19 mouse cellular contexts compared by ENCODE assay signal in the genomic region with DNA sequence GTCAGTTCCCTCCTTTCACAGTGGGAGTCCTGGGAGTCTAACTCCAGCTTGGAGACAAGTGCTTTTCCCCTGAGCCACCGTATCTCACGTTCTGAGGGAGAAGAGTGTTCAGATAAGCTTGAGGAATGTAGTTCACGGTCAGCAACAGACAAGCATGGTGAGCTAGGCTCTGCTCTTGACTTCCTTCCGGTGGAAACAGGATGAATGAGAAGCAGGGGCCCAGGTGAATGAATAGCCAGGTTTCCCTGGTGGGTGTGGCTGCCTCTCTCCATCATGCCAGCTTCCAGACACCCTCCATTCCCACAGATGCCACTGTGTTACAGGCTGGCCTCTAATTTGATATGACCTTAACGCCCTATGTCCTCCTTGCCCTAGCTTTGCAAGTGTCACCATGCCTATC. TPM values are rescaled to one million over a fixed set of nuclear protein-coding genes. Genes with fewer than 3 reads are reported as not detected.
A peak's percentile ranks its signal among the peaks of the same experiment; 100 is the strongest.
DNase-seq lines count a peak whose midpoint lies in the region; ATAC-seq and TF ChIP-seq lines count a peak whose summit lies in the region.
"Had no signal": no experiment of that assay in that cellular context is flagged by ENCODE, and none has a peak within 500 bp of the region (broad histone marks: within the 10 kb centered on the region; RNA-seq: fewer than 3 reads in every experiment).

No protein-coding gene starts in this region.

- H3K9me3 ChIP-seq in heart, embryonic 12.5 days (replicated peaks): no peaks in the 10 kb centered on the region
- H3K9me3 ChIP-seq in liver, embryonic 12.5 days (replicated peaks): no peaks in the 10 kb centered on the region
- H3K9me3 ChIP-seq in liver, postnatal 0 days (ENCODE audit: low read length): no peaks in the 10 kb centered on the region
- H3K9me3 ChIP-seq in limb, embryonic 13.5 days: no peaks in the 10 kb centered on the region
- no peaks in the 10 kb centered on the region for H3K9me3 ChIP-seq in hindbrain, embryonic 12.5 days (replicated peaks)
- H3K9me3 ChIP-seq: forebrain, embryonic 13.5 days; midbrain, embryonic 10.5 days had no signal

- no peaks in the 10 kb centered on the region for H3K36me3 ChIP-seq in heart, embryonic 12.5 days
- H3K36me3 ChIP-seq in liver, embryonic 12.5 days: no peaks in the 10 kb centered on the region
- no peaks in the 10 kb centered on the region for H3K36me3 ChIP-seq in liver, postnatal 0 days (replicated peaks; ENCODE audit: insufficient read depth, low read length)
- H3K36me3 ChIP-seq in limb, embryonic 13.5 days: no peaks in the 10 kb centered on the region
- H3K36me3 ChIP-seq in hindbrain, embryonic 12.5 days: no peaks in the 10 kb centered on the region
- H3K36me3 ChIP-seq: midbrain, embryonic 10.5 days had no signal

- H3K27ac ChIP-seq in heart, embryonic 12.5 days (ENCODE audit: poor library complexity, severe bottlenecking): no peak overlapping the region
- no peak overlapping the region for H3K27ac ChIP-seq in liver, embryonic 12.5 days
- no peak overlapping the region for H3K27ac ChIP-seq in liver, postnatal 0 days (ENCODE audit: low read depth)
- H3K27ac ChIP-seq in limb, embryonic 13.5 days: no peak overlapping the region
- H3K27ac ChIP-seq in hindbrain, embryonic 12.5 days: no peak overlapping the region
- H3K27ac ChIP-seq: forebrain, embryonic 13.5 days; midbrain, embryonic 10.5 days had no signal

- TF ChIP-seq EP300 in liver, postnatal 0 days (IDR thresholded peaks at IDR 0.05; ENCODE audit: low read depth): no peak

- H3K4me1 ChIP-seq in heart, embryonic 12.5 days (replicated peaks): peaks cover 14% of the 10 kb centered on the region
- H3K4me1 ChIP-seq in liver, embryonic 12.5 days: peaks cover 51% of the 10 kb centered on the region
- peaks cover 10% of the 10 kb centered on the region for H3K4me1 ChIP-seq in liver, postnatal 0 days (ENCODE audit: insufficient read depth)
- peaks cover 12% of the 10 kb centered on the region; the same call in 1 of the 2 replicates for H3K4me1 ChIP-seq in limb, embryonic 13.5 days
- peaks cover 4% of the 10 kb centered on the region for H3K4me1 ChIP-seq in hindbrain, embryonic 12.5 days

- WGBS in heart, embryonic 12.5 days: 15% methylated on average over 5 of the region's 5 CpGs
- 13% methylated on average over 5 of the region's 5 CpGs for WGBS in liver, embryonic 12.5 days (ENCODE audit: insufficient replicate concordance)
- WGBS in liver, postnatal 0 days (ENCODE audit: insufficient replicate concordance): 31% methylated on average over 5 of the region's 5 CpGs
- 50% methylated on average over 5 of the region's 5 CpGs for WGBS in limb, embryonic 13.5 days
- 51% methylated on average over 5 of the region's 5 CpGs for WGBS in hindbrain, embryonic 12.5 days

- no peak overlapping the region for H3K4me3 ChIP-seq in heart, embryonic 12.5 days
- peak overlapping the region; percentile 67 for H3K4me3 ChIP-seq in liver, embryonic 12.5 days
- no peak overlapping the region for H3K4me3 ChIP-seq in liver, postnatal 0 days (ENCODE audit: low read depth, low read length)
- H3K4me3 ChIP-seq in limb, embryonic 13.5 days: no peak overlapping the region
- H3K4me3 ChIP-seq in hindbrain, embryonic 12.5 days: no peak overlapping the region

- no peak overlapping the region for H3K9ac ChIP-seq in heart, embryonic 12.5 days
- no peak overlapping the region for H3K9ac ChIP-seq in liver, embryonic 12.5 days
- no peak overlapping the region for H3K9ac ChIP-seq in liver, postnatal 0 days (replicated peaks)
- H3K9ac ChIP-seq in limb, embryonic 13.5 days: no peak overlapping the region
- no peak overlapping the region for H3K9ac ChIP-seq in hindbrain, embryonic 12.5 days
- H3K9ac ChIP-seq: forebrain, embryonic 13.5 days had no signal

- ATAC-seq in heart, embryonic 12.5 days (ENCODE audit: insufficient number of reproducible peaks, low FRiP score): no peak
- ATAC-seq in liver, embryonic 12.5 days: no peak
- ATAC-seq in liver, postnatal 0 days: no peak
- ATAC-seq in limb, embryonic 13.5 days (ENCODE audit: low FRiP score, low read depth): no peak
- no peak for ATAC-seq in frontal cortex, adult (ENCODE audit: low TSS enrichment)
- ATAC-seq in hindbrain, embryonic 12.5 days (ENCODE audit: low FRiP score): no peak
- ATAC-seq: forebrain, embryonic 13.5 days had no signal

- H3K27me3 ChIP-seq in heart, embryonic 12.5 days (replicated peaks): no peaks in the 10 kb centered on the region
- H3K27me3 ChIP-seq in liver, embryonic 12.5 days (replicated peaks): no peaks in the 10 kb centered on the region
- H3K27me3 ChIP-seq in liver, postnatal 0 days (ENCODE audit: insufficient read depth, low read length): no peaks in the 10 kb centered on the region
- H3K27me3 ChIP-seq in limb, embryonic 13.5 days: no peaks in the 10 kb centered on the region
- H3K27me3 ChIP-seq in hindbrain, embryonic 12.5 days: peaks cover 27% of the 10 kb centered on the region

- no peak for DNase-seq in heart, adult 9 months (ENCODE audit: low spot score in 2 of 2)
- DNase-seq in liver, postnatal 0 days: no peak
- peak; percentile 22 for DNase-seq in brain, adult 2 months (ENCODE audit: low read depth, low spot score)
- DNase-seq: adrenal gland, postnatal 25 days; cerebellum, adult 8-10 months; gastrocnemius, postnatal 36 days; heart, postnatal 14 days; kidney, adult 9 months; lung, postnatal 14 days; right cerebral cortex, adult 18-20 months; spleen, adult 18-20 months; thymus, postnatal 14 days had no signal

- H3K4me2 ChIP-seq in heart, embryonic 12.5 days: peak overlapping the region; percentile 84
- H3K4me2 ChIP-seq in liver, embryonic 12.5 days: peak overlapping the region; percentile 81
- no peak overlapping the region for H3K4me2 ChIP-seq in liver, postnatal 0 days (ENCODE audit: low read depth, low read length)
- H3K4me2 ChIP-seq in limb, embryonic 13.5 days (replicated peaks): peak overlapping the region; percentile 83; the same call in 1 of the 2 replicates
- no peak overlapping the region for H3K4me2 ChIP-seq in hindbrain, embryonic 12.5 days (replicated peaks)

- no peak for TF ChIP-seq CTCF in liver, postnatal 0 days (IDR thresholded peaks at IDR 0.05; ENCODE audit: low read depth)

RNA-seq across cellular contexts. Expression of a gene that starts 16.6 kb away (rescaled TPM):
- polyA plus RNA-seq in heart, embryonic 12.5 days (2016; fragmentation: Nextera tagmentation; extraction: Ambion mirVana): 45.5 and 57.7 TPM in 2 replicates
- 21.8 and 24.6 TPM in 2 replicates for polyA plus RNA-seq in liver, embryonic 12.5 days (2016; fragmentation: Nextera tagmentation; extraction: Ambion mirVana)
- polyA plus RNA-seq in liver, postnatal 0 days (2015; fragmentation: Nextera tagmentation; extraction: Ambion mirVana): 19.6 and 22.1 TPM in 2 replicates
- polyA plus RNA-seq in limb, embryonic 13.5 days (2015; fragmentation: Nextera tagmentation; extraction: Ambion mirVana): 65.0 and 70.3 TPM in 2 replicates
- 41.4 and 46.7 TPM in 2 replicates for polyA plus RNA-seq in hindbrain, embryonic 12.5 days (2016; fragmentation: Nextera tagmentation; extraction: Ambion mirVana)

RNA-seq across cellular contexts. Expression of a gene that starts 39.5 kb away (rescaled TPM):
- 14.0 and 14.5 TPM in 2 replicates for polyA plus RNA-seq in heart, embryonic 12.5 days (2016; fragmentation: Nextera tagmentation; extraction: Ambion mirVana)
- polyA plus RNA-seq in liver, embryonic 12.5 days (2016; fragmentation: Nextera tagmentation; extraction: Ambion mirVana): 1.3 and 1.7 TPM in 2 replicates
- polyA plus RNA-seq in liver, postnatal 0 days (2015; fragmentation: Nextera tagmentation; extraction: Ambion mirVana): 0.34 and 0.60 TPM in 2 replicates
- 4.5 and 6.4 TPM in 2 replicates for polyA plus RNA-seq in limb, embryonic 13.5 days (2015; fragmentation: Nextera tagmentation; extraction: Ambion mirVana)
- polyA plus RNA-seq in hindbrain, embryonic 12.5 days (2016; fragmentation: Nextera tagmentation; extraction: Ambion mirVana): 5.0 and 5.3 TPM in 2 replicates

RNA-seq across cellular contexts. Expression of a gene that starts 51.7 kb away (rescaled TPM):
- polyA plus RNA-seq in heart, embryonic 12.5 days (2016; fragmentation: Nextera tagmentation; extraction: Ambion mirVana): 1,439 and 1,474 TPM in 2 replicates
- polyA plus RNA-seq in liver, embryonic 12.5 days (2016; fragmentation: Nextera tagmentation; extraction: Ambion mirVana): 539 and 560 TPM in 2 replicates
- 766 and 780 TPM in 2 replicates for polyA plus RNA-seq in liver, postnatal 0 days (2015; fragmentation: Nextera tagmentation; extraction: Ambion mirVana)
- 645 and 690 TPM in 2 replicates for polyA plus RNA-seq in limb, embryonic 13.5 days (2015; fragmentation: Nextera tagmentation; extraction: Ambion mirVana)
- polyA plus RNA-seq in hindbrain, embryonic 12.5 days (2016; fragmentation: Nextera tagmentation; extraction: Ambion mirVana): 692 and 752 TPM in 2 replicates

RNA-seq across cellular contexts. Expression of a gene that starts 57.9 kb away (rescaled TPM):
- polyA plus RNA-seq in heart, embryonic 12.5 days (2016; fragmentation: Nextera tagmentation; extraction: Ambion mirVana): 49.1 and 50.4 TPM in 2 replicates
- polyA plus RNA-seq in liver, embryonic 12.5 days (2016; fragmentation: Nextera tagmentation; extraction: Ambion mirVana): 41.9 and 49.9 TPM in 2 replicates
- 11.3 and 11.9 TPM in 2 replicates for polyA plus RNA-seq in liver, postnatal 0 days (2015; fragmentation: Nextera tagmentation; extraction: Ambion mirVana)
- polyA plus RNA-seq in limb, embryonic 13.5 days (2015; fragmentation: Nextera tagmentation; extraction: Ambion mirVana): 51.7 and 52.2 TPM in 2 replicates
- polyA plus RNA-seq in hindbrain, embryonic 12.5 days (2016; fragmentation: Nextera tagmentation; extraction: Ambion mirVana): 68.1 and 69.0 TPM in 2 replicates

Comparison
In these comparisons a context has a peak if more than half of its experiments do, and no peak if none do; other contexts are left out.
1. H3K4me2 ChIP-seq: peak in heart, embryonic 12.5 days (single experiment), liver, embryonic 12.5 days (single experiment) and limb, embryonic 13.5 days (single experiment); none in liver, postnatal 0 days (single experiment) and hindbrain, embryonic 12.5 days (single experiment).